Mouse (Mus musculus) embryonic facial prominence, embryonic 11.5 days (tissue): ENCODE data around the gene Riiad1. TPM values are rescaled to one million over a fixed set of nuclear protein-coding genes. Genes with fewer than 3 reads are reported as not detected.

Experiments used
- ATAC-seq: fragments of 200-750 bp; cut with Nextera tagmentation; replicated peaks from 2 replicates; pipeline ENCODE4 v1.8.0; 2017; ENCODE audit warnings: low read depth; ENCODE audit not compliant: insufficient number of reproducible peaks, low FRiP score, low TSS enrichment
- DNase-seq: peaks from one replicate; pipeline ENCODE4 v3.0.0-alpha.2; 2015; ENCODE audit warnings: low spot score
- H3K27ac ChIP-seq: fragments of 300-500 bp; sonication (generic); replicated peaks from 2 replicates; pipeline ENCODE4 v1.5.1; 2014; ENCODE audit warnings: mild to moderate bottlenecking, low read depth, low read length, control low read depth
- H3K27me3 ChIP-seq: fragments of 300-500 bp; sonication (generic); 2 replicates; pipeline ENCODE4 v1.6.1; 2014; ENCODE audit warnings: mild to moderate bottlenecking, low read length, moderate library complexity, mixed read lengths; ENCODE audit not compliant: control insufficient read depth, insufficient read depth
- H3K36me3 ChIP-seq: fragments of 300-500 bp; sonication (generic); replicated peaks from 2 replicates; pipeline ENCODE4 v1.6.1; 2014; ENCODE audit warnings: low read depth, mild to moderate bottlenecking, low read length, moderate library complexity, mixed read lengths; ENCODE audit not compliant: control insufficient read depth, insufficient read depth
- H3K4me1 ChIP-seq: fragments of 300-500 bp; sonication (generic); 2 replicates; pipeline ENCODE4 v1.6.1; 2014; ENCODE audit warnings: low read length, mixed read lengths; ENCODE audit not compliant: control insufficient read depth, insufficient read depth
- H3K4me2 ChIP-seq: fragments of 300-500 bp; sonication (generic); 2 replicates; pipeline ENCODE4 v1.6.1; 2014; ENCODE audit warnings: low read depth, mild to moderate bottlenecking, control low read depth, low read length, moderate library complexity
- H3K4me3 ChIP-seq: fragments of 300-500 bp; sonication (generic); 2 replicates; pipeline ENCODE4 v1.5.1; 2014; ENCODE audit warnings: low read depth, low read length, control low read depth
- H3K9ac ChIP-seq: fragments of 300-500 bp; sonication (generic); replicated peaks from 2 replicates; pipeline ENCODE4 v1.6.1; 2014; ENCODE audit warnings: mild to moderate bottlenecking, control low read depth, low read length
- H3K9me3 ChIP-seq: fragments of 300-500 bp; sonication (generic); replicated peaks from 2 replicates; pipeline ENCODE4 v1.6.1; 2016; ENCODE audit warnings: mild to moderate bottlenecking, low read length, inconsistent platforms, mixed read lengths; ENCODE audit not compliant: control insufficient read depth
- WGBS: fragments of 180-500 bp; shearing (Covaris S2); extraction: QIAGEN DNeasy Blood & Tissue Kit; methylation state at CpG from one replicate; pipeline ENCODE4 v1.1.7; 2014; 5-methylcytosine and 5-hydroxymethylcytosine counted together
- polyA plus RNA-seq: library from polyadenylated mRNA; unstranded; fragments of >200 nt; fragmentation: Nextera tagmentation; extraction: Ambion mirVana; gene quantifications from 2 replicates; pipeline ENCODE4 v1.2.1, GENCODE M21; 2014

Gene Riiad1
- polyA plus RNA-seq, 1 experiment from 2014 or later = 3.4 TPM

DNA sequence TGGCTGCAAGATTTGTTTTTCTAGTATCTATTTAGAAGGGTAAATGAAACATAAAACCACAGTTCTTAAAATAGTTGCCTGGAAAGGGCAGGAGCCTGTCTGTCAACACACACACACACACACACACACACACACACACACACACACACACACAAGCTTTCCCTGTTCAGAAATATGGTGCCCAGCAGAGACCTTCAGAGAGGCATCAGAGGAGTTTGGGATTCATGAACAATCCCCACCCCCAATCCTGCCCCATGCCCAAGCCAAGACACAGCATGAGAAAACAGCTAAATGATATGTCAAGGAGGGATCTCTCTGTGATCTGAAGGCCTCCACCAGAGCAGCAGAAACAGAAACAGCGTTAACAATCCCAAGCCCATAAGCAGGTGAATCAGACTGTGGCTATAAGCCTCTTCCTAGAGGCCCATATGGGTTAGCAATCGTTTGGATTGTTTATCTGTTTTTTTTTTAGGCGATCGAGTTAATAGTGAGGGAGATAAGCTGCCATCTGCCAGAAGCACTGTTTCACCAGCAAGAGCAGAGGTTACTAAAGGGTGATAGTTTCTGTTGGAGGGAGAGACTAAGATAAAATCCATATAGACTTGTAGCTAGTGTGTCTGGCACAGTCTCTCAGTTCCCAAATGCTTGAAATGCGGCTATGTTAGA lies 6.4 kb downstream of the Riiad1 start:
- ATAC-seq = no peak
- DNase-seq = no peak
- H3K4me2 ChIP-seq = no peak overlapping the region
- H3K27me3 ChIP-seq = 0 out of 2 replicates have a peak, but pooled peaks cover under 1% of the 10 kb centered on the region
- H3K36me3 ChIP-seq = no peaks in the 10 kb centered on the region
- H3K27ac ChIP-seq = no peak overlapping the region
- H3K4me3 ChIP-seq = no peak overlapping the region
- H3K9ac ChIP-seq = no peak overlapping the region
- H3K4me1 ChIP-seq = no peaks in the 10 kb centered on the region; the same call in 1 of the 2 replicates
- 77% methylated on average over 5 of the region's 5 CpGs for WGBS
- no peaks in the 10 kb centered on the region for H3K9me3 ChIP-seq

DNA sequence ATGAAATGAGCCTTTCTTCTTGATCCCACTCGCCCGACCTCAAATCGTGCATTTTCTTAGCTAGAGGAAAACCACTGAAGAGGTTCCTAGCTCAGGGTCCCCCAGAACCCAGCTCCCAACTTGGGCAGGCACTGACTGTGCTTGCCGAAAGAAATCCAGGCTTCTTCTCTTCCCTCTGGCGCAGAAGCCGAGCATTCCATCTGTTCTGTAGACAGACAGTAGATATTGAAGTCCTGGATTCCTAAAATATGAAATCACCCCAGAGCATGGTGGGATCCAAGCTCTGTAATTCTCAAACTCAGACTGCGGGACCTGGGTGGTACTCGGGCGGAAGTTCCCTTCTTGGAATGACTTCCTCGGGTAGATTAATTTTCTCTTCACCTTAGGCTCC lies 7.0 kb downstream of the Riiad1 start:
- H3K4me2 ChIP-seq = no peak overlapping the region
- ATAC-seq (no peak), DNase-seq (no peak)
- no peaks in the 10 kb centered on the region; the same call in 1 of the 2 replicates for H3K4me1 ChIP-seq
- H3K9ac ChIP-seq = no peak overlapping the region
- H3K27ac ChIP-seq = no peak overlapping the region
- WGBS = 53% methylated on average over 10 of the region's 10 CpGs
- H3K36me3 ChIP-seq = no peaks in the 10 kb centered on the region
- no peaks in the 10 kb centered on the region for H3K9me3 ChIP-seq
- no peaks in the 10 kb centered on the region for H3K27me3 ChIP-seq
- H3K4me3 ChIP-seq = no peak overlapping the region

DNA sequence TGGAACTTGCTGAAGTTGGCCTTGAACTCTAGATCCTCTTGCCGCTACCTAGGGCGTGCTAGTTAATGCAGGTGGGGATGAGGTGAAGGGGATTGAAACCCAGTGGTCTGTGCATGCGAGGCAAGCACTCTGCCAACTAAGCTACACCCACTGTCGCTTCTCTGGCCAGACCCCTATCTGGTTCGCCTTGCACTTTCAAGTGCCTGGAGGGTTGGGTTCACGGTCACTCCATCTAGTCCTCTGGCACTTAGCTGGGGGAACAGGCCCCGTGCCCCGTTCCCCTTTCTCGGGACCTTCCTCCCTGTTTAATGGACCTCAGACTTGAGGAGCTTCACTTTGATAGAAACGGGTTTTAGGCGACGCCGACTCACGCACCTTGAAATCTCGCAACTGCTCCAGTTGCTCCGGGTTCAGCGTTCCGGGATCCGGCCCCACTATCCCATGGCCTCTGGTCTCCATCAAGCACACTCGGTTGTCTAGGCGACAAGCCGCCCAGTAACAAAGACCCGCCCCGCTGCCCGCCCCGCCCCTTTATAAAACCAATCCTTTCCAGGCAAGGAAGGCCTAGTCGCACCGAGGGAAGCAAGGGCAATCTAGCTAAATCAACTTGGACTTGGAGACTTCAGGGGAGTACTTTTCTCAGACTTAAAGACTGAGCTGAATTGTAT lies 7.6 kb downstream of the Riiad1 start:
- H3K9ac ChIP-seq = no peak overlapping the region

DNA sequence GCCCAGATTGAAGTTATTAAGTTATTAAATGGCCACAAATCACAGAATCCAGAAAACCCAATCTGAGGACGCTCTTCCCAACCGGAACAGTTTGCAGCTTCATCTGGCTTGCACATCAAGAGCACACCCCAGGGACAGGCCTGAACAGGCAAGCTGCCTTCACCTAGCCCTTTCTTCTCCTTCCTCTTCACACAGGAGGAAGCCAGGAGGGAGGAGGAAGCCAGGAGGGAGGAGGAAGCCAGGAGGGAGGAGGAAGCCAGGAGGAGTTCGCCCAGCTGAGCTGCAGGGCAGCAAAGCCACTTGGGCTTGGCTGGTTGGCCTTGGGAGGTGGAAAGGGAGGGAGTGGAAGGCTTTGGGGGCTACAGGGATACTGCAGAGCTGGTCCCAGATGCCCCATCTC lies 11.2 kb downstream of the Riiad1 start:
- H3K4me1 ChIP-seq = no peaks in the 10 kb centered on the region; the same call in 1 of the 2 replicates
- no peaks in the 10 kb centered on the region for H3K27me3 ChIP-seq
- H3K4me3 ChIP-seq = no peak overlapping the region
- H3K9me3 ChIP-seq = no peaks in the 10 kb centered on the region
- no peak overlapping the region for H3K27ac ChIP-seq
- ATAC-seq (no peak), DNase-seq (no peak)
- no peak overlapping the region for H3K4me2 ChIP-seq
- H3K9ac ChIP-seq = no peak overlapping the region
- 39% methylated on average over 3 of the region's 3 CpGs for WGBS
- no peaks in the 10 kb centered on the region for H3K36me3 ChIP-seq

More for the DNA sequence above, 7.6 kb downstream of the Riiad1 start:
- Histone ChIP-seq H3K4me2 (peak overlapping the region; percentile 32), H3K9me3 (no peaks in the 10 kb centered on the region), H3K4me3 (no peak overlapping the region), H3K36me3 (no peaks in the 10 kb centered on the region), H3K27me3 (no peaks in the 10 kb centered on the region), H3K4me1 (no peaks in the 10 kb centered on the region; the same call in 1 of the 2 replicates), H3K27ac (no peak overlapping the region)
- ATAC-seq = peak; percentile 70
- DNase-seq = peak; percentile 79
- WGBS = 10% methylated on average over 28 of the region's 28 CpGs

- no peak overlapping the region for H3K27ac ChIP-seq
- H3K27me3 ChIP-seq = no peaks in the 10 kb centered on the region
- H3K4me2 ChIP-seq = no peak overlapping the region
- no peak overlapping the region for H3K9ac ChIP-seq
- no peaks in the 10 kb centered on the region for H3K4me1 ChIP-seq
- ATAC-seq (no peak; the same call in 1 of the 2 replicates), DNase-seq (no peak)
- no peaks in the 10 kb centered on the region for H3K36me3 ChIP-seq
- 57% methylated on average over 13 of the region's 13 CpGs for WGBS
- no peak overlapping the region for H3K4me3 ChIP-seq
- H3K9me3 ChIP-seq = no peaks in the 10 kb centered on the region
Measured at GRCm38 (mm10) chr3:94465632-94466430, 14.3 kb downstream of the Riiad1 start.

DNA sequence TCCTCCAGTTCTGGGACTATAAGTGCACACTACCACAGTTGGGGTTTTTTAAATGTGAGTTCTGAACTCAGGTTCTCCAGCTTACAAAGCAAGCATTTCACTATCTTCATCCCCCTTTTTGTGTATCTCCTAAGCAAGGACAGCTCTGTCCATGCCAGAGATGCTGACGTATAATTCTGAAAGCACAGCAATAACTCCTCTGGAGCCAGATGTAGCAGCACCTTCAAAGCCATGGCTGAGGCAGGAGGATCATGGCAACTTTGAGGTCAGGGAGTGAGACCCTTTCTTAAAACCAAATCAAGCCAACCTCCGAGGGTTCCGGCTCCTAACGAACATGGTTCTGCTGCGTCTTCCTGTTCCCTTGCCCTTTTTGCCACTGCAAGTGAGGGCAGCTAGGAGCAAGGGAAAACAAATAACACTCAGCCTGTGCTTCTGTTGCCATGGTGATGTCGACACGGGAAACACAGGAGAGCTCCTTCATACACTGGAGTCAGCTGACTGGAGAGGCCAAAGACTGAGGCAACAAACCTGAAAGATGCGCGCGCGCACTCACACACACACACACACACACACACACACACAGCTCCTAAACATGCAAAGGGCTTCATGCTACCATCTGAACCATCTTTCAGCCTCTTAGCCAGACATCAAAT lies 16.1 kb downstream of the Riiad1 start:
- Histone ChIP-seq H3K4me1 (no peaks in the 10 kb centered on the region), H3K9ac (no peak overlapping the region), H3K27me3 (no peaks in the 10 kb centered on the region), H3K36me3 (no peaks in the 10 kb centered on the region), H3K4me3 (no peak overlapping the region), H3K9me3 (no peaks in the 10 kb centered on the region), H3K27ac (no peak overlapping the region), H3K4me2 (no peak overlapping the region)
- peak; percentile 60 for DNase-seq
- 52% methylated on average over 11 of the region's 11 CpGs for WGBS
- peak; percentile 62 for ATAC-seq

DNA sequence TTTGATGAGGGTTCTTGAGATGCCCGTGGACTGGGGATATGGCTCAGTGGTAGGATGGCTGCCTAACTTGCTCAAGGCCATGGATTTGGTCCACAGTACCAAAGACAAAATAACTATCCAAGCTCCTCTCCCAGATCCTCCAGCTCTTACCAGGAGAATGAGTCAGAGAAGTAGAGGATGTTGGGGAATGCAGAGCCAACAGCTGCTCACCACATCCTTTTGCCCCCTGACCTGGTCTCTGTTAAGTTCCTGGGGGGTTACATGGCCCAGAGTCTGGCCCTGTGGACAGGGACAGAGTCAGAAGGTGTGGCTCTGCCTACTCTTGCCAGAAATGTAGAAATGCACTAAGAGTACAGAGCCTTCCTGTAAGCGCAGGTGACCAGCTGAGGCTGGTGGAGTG lies 20.3 kb downstream of the Riiad1 start:
- Histone ChIP-seq H3K4me2 (no peak overlapping the region), H3K27ac (no peak overlapping the region), H3K9me3 (no peaks in the 10 kb centered on the region), H3K36me3 (no peaks in the 10 kb centered on the region), H3K9ac (no peak overlapping the region), H3K27me3 (no peaks in the 10 kb centered on the region), H3K4me3 (no peak overlapping the region), H3K4me1 (no peaks in the 10 kb centered on the region)
- no peak for ATAC-seq
- DNase-seq = no peak
- 94% methylated on average over 2 of the region's 2 CpGs for WGBS
